Mouse (Mus musculus) kidney, embryonic 16.5 days (tissue): ENCODE results near the gene Igfbp2. TPM values are rescaled to one million over a fixed set of nuclear protein-coding genes. Genes with fewer than 3 reads are reported as not detected.

Experiments used
- ATAC-seq: fragments of 200-750 bp; cut with Nextera tagmentation; 2 replicates; pipeline ENCODE4 v1.8.0; 2017; ENCODE audit warnings: moderate TSS enrichment; ENCODE audit not compliant: low FRiP score, low TSS enrichment
- H3K27ac ChIP-seq: fragments of 300-500 bp; sonication (generic); 2 replicates; pipeline ENCODE4 v1.5.1; 2014; ENCODE audit warnings: low read length
- H3K27me3 ChIP-seq: fragments of 300-500 bp; sonication (generic); 2 replicates; pipeline ENCODE4 v1.6.1; 2014; ENCODE audit warnings: low read length, control low read depth, mixed read lengths; ENCODE audit not compliant: insufficient read depth
- H3K36me3 ChIP-seq: fragments of 300-500 bp; sonication (generic); 2 replicates; pipeline ENCODE4 v1.6.1; 2014; ENCODE audit warnings: low read length, control low read depth, mixed read lengths; ENCODE audit not compliant: insufficient read depth
- H3K4me1 ChIP-seq: fragments of 300-500 bp; sonication (generic); 2 replicates; pipeline ENCODE4 v1.6.1; 2014; ENCODE audit warnings: low read length, control low read depth, mixed read lengths; ENCODE audit not compliant: insufficient read depth
- H3K4me2 ChIP-seq: fragments of 300-500 bp; sonication (generic); replicated peaks from 2 replicates; pipeline ENCODE4 v1.6.1; 2014; ENCODE audit warnings: low read depth, low read length
- H3K4me3 ChIP-seq: fragments of 300-500 bp; sonication (generic); 2 replicates; pipeline ENCODE4 v1.5.1; 2014; ENCODE audit warnings: mild to moderate bottlenecking, low read length
- H3K9ac ChIP-seq: fragments of 300-500 bp; sonication (generic); replicated peaks from 2 replicates; pipeline ENCODE4 v1.6.1; 2014; ENCODE audit warnings: low read length
- H3K9me3 ChIP-seq: fragments of 300-500 bp; sonication (generic); 2 replicates; pipeline ENCODE4 v1.6.1; 2016; ENCODE audit warnings: low read length, control low read depth
- WGBS: fragments of 180-500 bp; shearing (Covaris S2); extraction: QIAGEN DNeasy Blood & Tissue Kit; methylation state at CpG from one replicate; pipeline ENCODE4 v1.1.7; 2014; 5-methylcytosine and 5-hydroxymethylcytosine counted together
- polyA plus RNA-seq: library from polyadenylated mRNA; unstranded; fragments of >200 nt; fragmentation: Nextera tagmentation; extraction: Ambion mirVana; gene quantifications from 2 replicates; pipeline ENCODE4 v1.2.1, GENCODE M21; 2015

The Igfbp2 gene
- polyA plus RNA-seq, 1 experiment from 2014 or later: 152 TPM

GRCm38 (mm10) chr1:72797102-72797665 is 27.1 kb upstream of the Igfbp2 start:
- no peaks in the 10 kb centered on the region for H3K4me1 ChIP-seq
- H3K4me3 ChIP-seq: no peak overlapping the region
- ATAC-seq: no peak
- 68% methylated on average over 4 of the region's 4 CpGs for WGBS
- H3K4me2 ChIP-seq: no peak overlapping the region
- peaks cover 4% of the 10 kb centered on the region; the same call in 1 of the 2 replicates for H3K9me3 ChIP-seq
- H3K27ac ChIP-seq: no peak overlapping the region
- H3K9ac ChIP-seq: no peak overlapping the region
- H3K36me3 ChIP-seq: no peaks in the 10 kb centered on the region
- no peaks in the 10 kb centered on the region for H3K27me3 ChIP-seq

GRCm38 (mm10) chr1:72798441-72798840 is 25.9 kb upstream of the Igfbp2 start:
- no peak overlapping the region for H3K4me3 ChIP-seq
- no peak overlapping the region for H3K4me2 ChIP-seq
- no peak overlapping the region for H3K9ac ChIP-seq
- no peaks in the 10 kb centered on the region for H3K36me3 ChIP-seq
- no peak overlapping the region for H3K27ac ChIP-seq
- H3K9me3 ChIP-seq: peaks cover 4% of the 10 kb centered on the region; the same call in 1 of the 2 replicates
- no peak for ATAC-seq
- no peaks in the 10 kb centered on the region for H3K4me1 ChIP-seq
- H3K27me3 ChIP-seq: no peaks in the 10 kb centered on the region
- WGBS: 83% methylated on average over 2 of the region's 2 CpGs

GRCm38 (mm10) chr1:72804031-72804430 is 20.3 kb upstream of the Igfbp2 start:
- Histone ChIP-seq H3K9ac (no peak overlapping the region), H3K4me2 (no peak overlapping the region), H3K9me3 (no peaks in the 10 kb centered on the region), H3K4me1 (peaks cover 11% of the 10 kb centered on the region), H3K27me3 (no peaks in the 10 kb centered on the region), H3K4me3 (no peak overlapping the region), H3K36me3 (no peaks in the 10 kb centered on the region), H3K27ac (no peak overlapping the region)
- WGBS: 77% methylated on average over 4 of the region's 4 CpGs
- ATAC-seq: no peak

- H3K4me3 ChIP-seq: no peak overlapping the region
- H3K36me3 ChIP-seq: no peaks in the 10 kb centered on the region
- no peak overlapping the region for H3K27ac ChIP-seq
- WGBS: 28% methylated on average over 8 of the region's 8 CpGs
- peaks cover 11% of the 10 kb centered on the region for H3K4me1 ChIP-seq
- 0 out of 2 replicates have a peak overlapping the region, but pooled peaks have one; percentile 4 for H3K9ac ChIP-seq
- H3K27me3 ChIP-seq: no peaks in the 10 kb centered on the region
- H3K9me3 ChIP-seq: no peaks in the 10 kb centered on the region
- no peak overlapping the region for H3K4me2 ChIP-seq
- no peak for ATAC-seq
Measured at GRCm38 (mm10) chr1:72805037-72805436, 19.3 kb upstream of the Igfbp2 start.

- peaks cover 11% of the 10 kb centered on the region for H3K4me1 ChIP-seq
- 41% methylated on average over 4 of the region's 4 CpGs for WGBS
- no peaks in the 10 kb centered on the region for H3K36me3 ChIP-seq
- ATAC-seq: 0 out of 2 replicates have a peak, but pooled peaks have one; percentile 9
- H3K4me3 ChIP-seq: no peak overlapping the region
- no peak overlapping the region for H3K9ac ChIP-seq
- no peaks in the 10 kb centered on the region for H3K27me3 ChIP-seq
- H3K9me3 ChIP-seq: no peaks in the 10 kb centered on the region
- no peak overlapping the region for H3K27ac ChIP-seq
- no peak overlapping the region for H3K4me2 ChIP-seq
Measured at GRCm38 (mm10) chr1:72805476-72806043, 18.7 kb upstream of the Igfbp2 start.

GRCm38 (mm10) chr1:72806044-72806584 is 18.2 kb upstream of the Igfbp2 start:
- no peak overlapping the region for H3K9ac ChIP-seq

GRCm38 (mm10) chr1:72809304-72809703 is 15.0 kb upstream of the Igfbp2 start:
- H3K27me3 ChIP-seq: no peaks in the 10 kb centered on the region
- no peak overlapping the region for H3K4me2 ChIP-seq
- ATAC-seq: no peak
- WGBS: 92% methylated on average over 7 of the region's 7 CpGs
- no peak overlapping the region for H3K4me3 ChIP-seq
- no peak overlapping the region for H3K27ac ChIP-seq
- H3K4me1 ChIP-seq: peaks cover 24% of the 10 kb centered on the region
- H3K9me3 ChIP-seq: 0 out of 2 replicates have a peak, but pooled peaks cover 4% of the 10 kb centered on the region
- no peak overlapping the region for H3K9ac ChIP-seq
- H3K36me3 ChIP-seq: no peaks in the 10 kb centered on the region

More at GRCm38 (mm10) chr1:72806044-72806584, 18.2 kb upstream of the Igfbp2 start:
- 38% methylated on average over 11 of the region's 11 CpGs for WGBS
- H3K9me3 ChIP-seq: 0 out of 2 replicates have a peak, but pooled peaks cover 4% of the 10 kb centered on the region
- no peak overlapping the region for H3K27ac ChIP-seq
- H3K27me3 ChIP-seq: no peaks in the 10 kb centered on the region
- no peak overlapping the region for H3K4me3 ChIP-seq
- peaks cover 11% of the 10 kb centered on the region for H3K4me1 ChIP-seq
- ATAC-seq: peak; percentile 63
- H3K4me2 ChIP-seq: no peak overlapping the region
- H3K36me3 ChIP-seq: no peaks in the 10 kb centered on the region

- H3K9ac ChIP-seq: no peak overlapping the region
- H3K27me3 ChIP-seq: no peaks in the 10 kb centered on the region
- 0 out of 2 replicates have a peak, but pooled peaks cover 4% of the 10 kb centered on the region for H3K9me3 ChIP-seq
- H3K4me3 ChIP-seq: no peak overlapping the region
- no peak overlapping the region for H3K4me2 ChIP-seq
- no peak for ATAC-seq
- H3K36me3 ChIP-seq: no peaks in the 10 kb centered on the region
- H3K27ac ChIP-seq: no peak overlapping the region
- H3K4me1 ChIP-seq: peaks cover 26% of the 10 kb centered on the region
- WGBS: 91% methylated on average over 7 of the region's 7 CpGs
Measured at GRCm38 (mm10) chr1:72809951-72810675, 14.2 kb upstream of the Igfbp2 start.

- no peak overlapping the region for H3K4me2 ChIP-seq
- no peak overlapping the region for H3K27ac ChIP-seq
- H3K4me1 ChIP-seq: peaks cover 25% of the 10 kb centered on the region
- H3K27me3 ChIP-seq: no peaks in the 10 kb centered on the region
- ATAC-seq: no peak
- 94% methylated on average over 3 of the region's 3 CpGs for whole genome bisulfite sequencing
- H3K9me3 ChIP-seq: 0 out of 2 replicates have a peak, but pooled peaks cover 4% of the 10 kb centered on the region
- H3K36me3 ChIP-seq: no peaks in the 10 kb centered on the region
- no peak overlapping the region for H3K9ac ChIP-seq
- H3K4me3 ChIP-seq: no peak overlapping the region
Measured at GRCm38 (mm10) chr1:72811061-72811460, 13.2 kb upstream of the Igfbp2 start.
